Mouse (Mus musculus) olfactory bulb, adult 2 months (tissue): ENCODE measurements around the gene Mif4gd.

Experiments
- CTCF ChIP-seq: fragments of 200-500 bp; IDR thresholded peaks from 2 replicates; pipeline ENCODE4 v1.5.1; 2012; ENCODE audit warnings: low read depth, mild to moderate bottlenecking, low read length, moderate library complexity; ENCODE audit not compliant: insufficient read depth
- POLR2A ChIP-seq: fragments of 200-500 bp; IDR thresholded peaks from 2 replicates; pipeline ENCODE4 v1.6.1; 2012; ENCODE audit warnings: mild to moderate bottlenecking, low read depth, low read length, moderate library complexity; ENCODE audit not compliant: insufficient read depth

- no peak for TF ChIP-seq CTCF
- no peak for TF ChIP-seq POLR2A
Observed at GRCm38 (mm10) chr11:115606733-115607132, 6.0 kb downstream of the Mif4gd start.
